Mouse (Mus musculus): ENCODE measurements at regions not wholly inside any gene's neighbourhood (a gene's known extent, or its start where the extent isn't known, plus 50 kb on each side); places are given as distances from the start of the nearest gene placed in this dataset.

DNA sequence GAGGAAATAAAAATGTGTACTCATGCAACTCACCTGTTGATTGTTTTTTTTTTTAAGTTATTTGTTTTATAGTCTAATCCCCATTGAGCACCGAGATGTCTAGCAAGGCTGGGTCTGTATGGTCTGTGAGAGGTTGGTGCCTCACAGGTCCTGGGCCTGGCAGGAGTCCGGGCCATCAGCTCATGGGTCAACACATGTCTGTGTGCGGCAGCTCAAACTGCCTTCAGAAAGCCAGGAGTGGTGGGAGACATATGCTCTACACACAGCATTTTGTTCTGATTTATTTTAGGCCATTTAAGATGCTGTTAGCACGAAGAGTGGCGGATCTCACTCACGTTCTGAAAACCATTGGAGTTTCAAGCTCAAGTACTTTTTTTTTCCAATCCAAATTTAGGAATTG lies 74.6 kb upstream of the Wnt7b start:
- no peak for ATAC-seq (ENCODE audit: insufficient number of reproducible peaks, insufficient read depth, low FRiP score, low read depth)
- Histone ChIP-seq H3K27ac (ENCODE audit: low read length) (no peak overlapping the region), H3K27me3 (ENCODE audit: control insufficient read depth, insufficient read depth, low read length) (0 out of 2 replicates have a peak, but pooled peaks cover 9% of the 10 kb centered on the region), H3K9ac (replicated peaks; ENCODE audit: low read depth, low read length) (no peak overlapping the region), H3K4me2 (replicated peaks; ENCODE audit: low read depth, low read length) (no peak overlapping the region), H3K9me3 (ENCODE audit: control insufficient read depth, low read depth, low read length) (no peaks in the 10 kb centered on the region), H3K4me1 (ENCODE audit: control insufficient read depth, insufficient read depth, low read length) (peaks cover 22% of the 10 kb centered on the region), H3K4me3 (ENCODE audit: low read depth, low read length) (no peak overlapping the region), H3K36me3 (ENCODE audit: control insufficient read depth, insufficient read depth, low read length) (no peaks in the 10 kb centered on the region; the same call in 1 of the 2 replicates)
- 79% methylated on average over 6 of the region's 6 CpGs for WGBS

DNA sequence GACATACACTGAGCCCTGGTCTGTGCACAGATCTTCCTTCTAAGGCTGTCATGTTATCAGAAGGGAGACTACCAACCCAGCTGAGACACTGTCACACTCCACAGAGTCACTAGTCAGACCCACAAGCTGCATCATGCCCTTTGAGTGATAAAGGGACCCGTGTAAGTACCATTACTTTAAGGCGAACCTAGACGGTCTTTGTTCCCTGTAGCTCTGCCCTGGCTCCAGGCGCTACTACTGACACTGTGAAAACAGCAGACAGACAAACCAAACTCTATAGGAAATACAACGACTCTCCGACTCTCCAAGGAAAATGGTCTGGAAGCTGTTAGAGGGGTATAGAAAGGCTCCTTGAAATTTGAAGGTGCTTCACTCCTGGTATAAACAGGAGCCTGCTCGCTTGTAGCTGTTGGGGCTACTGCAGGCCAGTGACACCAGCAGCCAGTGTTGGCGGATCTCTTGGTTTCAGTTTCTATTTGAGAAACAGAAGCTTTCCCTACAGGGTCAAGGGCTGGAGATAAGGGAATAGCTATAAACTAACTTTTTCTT lies 75.2 kb upstream of the Wnt7b start:
- no peak overlapping the region for H3K4me3 ChIP-seq (ENCODE audit: low read depth, low read length)
- no peak overlapping the region for H3K27ac ChIP-seq (ENCODE audit: low read length)
- 0 out of 2 replicates have a peak, but pooled peaks cover 9% of the 10 kb centered on the region for H3K27me3 ChIP-seq (ENCODE audit: control insufficient read depth, insufficient read depth, low read length)
- 64% methylated on average over 8 of the region's 8 CpGs for WGBS
- no peak for ATAC-seq (ENCODE audit: insufficient number of reproducible peaks, insufficient read depth, low FRiP score, low read depth)
- H3K4me2 ChIP-seq (replicated peaks; ENCODE audit: low read depth, low read length): no peak overlapping the region
- H3K9ac ChIP-seq (replicated peaks; ENCODE audit: low read depth, low read length): no peak overlapping the region
- H3K4me1 ChIP-seq (ENCODE audit: control insufficient read depth, insufficient read depth, low read length): peaks cover 19% of the 10 kb centered on the region
- no peaks in the 10 kb centered on the region; the same call in 1 of the 2 replicates for H3K36me3 ChIP-seq (ENCODE audit: control insufficient read depth, insufficient read depth, low read length)
- H3K9me3 ChIP-seq (ENCODE audit: control insufficient read depth, low read depth, low read length): no peaks in the 10 kb centered on the region

DNA sequence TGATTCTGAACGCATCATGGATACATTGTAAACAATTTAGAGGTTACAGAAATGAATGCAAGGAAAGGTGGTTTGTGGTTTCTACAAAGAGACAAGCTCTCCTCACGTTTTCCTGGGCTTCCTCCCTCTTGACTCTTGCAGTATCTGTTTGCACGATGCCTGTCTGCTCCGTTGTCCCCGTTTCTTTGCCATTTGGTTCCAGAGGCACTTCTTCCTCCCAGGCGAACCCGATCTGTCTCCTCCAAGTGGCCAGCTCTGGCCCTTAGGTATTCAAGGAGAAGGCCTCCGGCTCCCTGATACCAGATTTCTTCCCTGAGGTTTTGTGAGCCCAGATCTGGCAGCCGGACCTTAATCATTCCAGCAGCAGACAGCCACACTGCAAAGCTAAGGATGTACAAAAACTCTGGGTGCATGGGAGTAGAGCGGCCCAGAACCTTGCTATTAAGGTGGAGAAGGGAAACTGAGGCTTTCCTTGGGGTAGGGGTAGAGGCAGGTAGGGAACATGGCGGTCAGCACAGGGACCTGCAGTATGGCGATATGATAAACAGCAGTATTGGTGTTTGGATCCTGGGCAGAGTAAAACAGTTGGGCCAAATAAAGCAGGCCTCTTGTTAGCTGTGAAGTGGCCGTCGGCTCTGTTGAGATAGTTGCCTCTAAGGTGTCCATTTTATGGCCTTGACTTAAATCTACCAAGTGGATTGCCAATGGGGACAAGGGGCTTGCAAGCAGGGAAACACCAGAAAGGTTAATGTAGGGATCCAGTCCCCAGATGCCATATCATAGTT lies 76.0 kb upstream of the Wnt7b start:
- H3K9me3 ChIP-seq (ENCODE audit: control insufficient read depth, low read depth, low read length): no peaks in the 10 kb centered on the region
- no peak for ATAC-seq (ENCODE audit: insufficient number of reproducible peaks, insufficient read depth, low FRiP score, low read depth)
- H3K27me3 ChIP-seq (ENCODE audit: control insufficient read depth, insufficient read depth, low read length): 0 out of 2 replicates have a peak, but pooled peaks cover 9% of the 10 kb centered on the region
- no peak overlapping the region for H3K4me3 ChIP-seq (ENCODE audit: low read depth, low read length)
- no peak overlapping the region for H3K9ac ChIP-seq (replicated peaks; ENCODE audit: low read depth, low read length)
- no peak overlapping the region for H3K27ac ChIP-seq (ENCODE audit: low read length)
- no peaks in the 10 kb centered on the region; the same call in 1 of the 2 replicates for H3K36me3 ChIP-seq (ENCODE audit: control insufficient read depth, insufficient read depth, low read length)
- 81% methylated on average over 14 of the region's 14 CpGs for WGBS
- peaks cover 12% of the 10 kb centered on the region; the same call in 1 of the 2 replicates for H3K4me1 ChIP-seq (ENCODE audit: control insufficient read depth, insufficient read depth, low read length)
- H3K4me2 ChIP-seq (replicated peaks; ENCODE audit: low read depth, low read length): no peak overlapping the region

- no peak; the same call in 1 of the 2 replicates for ATAC-seq (ENCODE audit: insufficient number of reproducible peaks, insufficient read depth, low FRiP score, low read depth)
- Histone ChIP-seq H3K36me3 (ENCODE audit: control insufficient read depth, insufficient read depth, low read length) (no peaks in the 10 kb centered on the region; the same call in 1 of the 2 replicates), H3K4me2 (replicated peaks; ENCODE audit: low read depth, low read length) (no peak overlapping the region), H3K9ac (replicated peaks; ENCODE audit: low read depth, low read length) (no peak overlapping the region), H3K27ac (ENCODE audit: low read length) (no peak overlapping the region), H3K9me3 (ENCODE audit: control insufficient read depth, low read depth, low read length) (no peaks in the 10 kb centered on the region), H3K4me1 (ENCODE audit: control insufficient read depth, insufficient read depth, low read length) (no peaks in the 10 kb centered on the region; the same call in 1 of the 2 replicates), H3K27me3 (ENCODE audit: control insufficient read depth, insufficient read depth, low read length) (0 out of 2 replicates have a peak, but pooled peaks cover 9% of the 10 kb centered on the region), H3K4me3 (ENCODE audit: low read depth, low read length) (no peak overlapping the region)
- 20% methylated on average over 45 of the region's 45 CpGs for WGBS
Measured at GRCm38 (mm10) chr15:85660528-85661392, 74.0 kb upstream of the Ppara start.

- peaks cover 10% of the 10 kb centered on the region; the same call in 1 of the 2 replicates for H3K27me3 ChIP-seq (ENCODE audit: control insufficient read depth, insufficient read depth, low read length)
- H3K9ac ChIP-seq (replicated peaks; ENCODE audit: low read depth, low read length): no peak overlapping the region
- H3K4me1 ChIP-seq (ENCODE audit: control insufficient read depth, insufficient read depth, low read length): no peaks in the 10 kb centered on the region
- H3K27ac ChIP-seq (ENCODE audit: low read length): no peak overlapping the region
- no peak for ATAC-seq (ENCODE audit: insufficient number of reproducible peaks, insufficient read depth, low FRiP score, low read depth)
- no peak overlapping the region for H3K4me2 ChIP-seq (replicated peaks; ENCODE audit: low read depth, low read length)
- H3K9me3 ChIP-seq (ENCODE audit: control insufficient read depth, low read depth, low read length): no peaks in the 10 kb centered on the region
- WGBS: 82% methylated on average over 2 of the region's 2 CpGs
- no peak overlapping the region for H3K4me3 ChIP-seq (ENCODE audit: low read depth, low read length)
- H3K36me3 ChIP-seq (ENCODE audit: control insufficient read depth, insufficient read depth, low read length): no peaks in the 10 kb centered on the region; the same call in 1 of the 2 replicates
Measured at GRCm38 (mm10) chr15:85661393-85661690, 73.4 kb upstream of the Ppara start.

DNA sequence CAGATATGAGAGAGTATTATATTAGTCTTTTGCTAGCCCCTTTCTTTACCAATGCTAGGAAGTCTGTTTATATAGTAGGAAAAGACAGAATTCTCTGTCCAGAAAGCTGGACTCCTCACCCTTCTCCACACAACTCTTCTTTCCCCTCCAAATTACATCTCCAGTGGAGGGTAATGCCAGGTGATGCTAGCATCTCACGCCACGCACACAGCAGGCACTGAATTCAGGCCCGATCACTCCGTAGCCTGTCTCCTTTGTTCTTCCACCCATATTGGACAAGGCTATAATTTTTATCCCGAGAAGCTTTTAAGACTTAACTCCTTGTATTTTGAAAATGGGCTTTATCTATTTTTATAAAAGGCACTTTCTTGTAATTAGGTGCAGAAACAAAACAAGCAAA lies 73.0 kb upstream of the Ppara start:
- no peak overlapping the region for H3K9ac ChIP-seq (replicated peaks; ENCODE audit: low read depth, low read length)
- H3K27me3 ChIP-seq (ENCODE audit: control insufficient read depth, insufficient read depth, low read length): peaks cover 14% of the 10 kb centered on the region; the same call in 1 of the 2 replicates
- no peak overlapping the region for H3K4me3 ChIP-seq (ENCODE audit: low read depth, low read length)
- H3K27ac ChIP-seq (ENCODE audit: low read length): no peak overlapping the region
- no peaks in the 10 kb centered on the region; the same call in 1 of the 2 replicates for H3K36me3 ChIP-seq (ENCODE audit: control insufficient read depth, insufficient read depth, low read length)
- H3K4me1 ChIP-seq (ENCODE audit: control insufficient read depth, insufficient read depth, low read length): no peaks in the 10 kb centered on the region
- WGBS: 95% methylated on average over 5 of the region's 5 CpGs
- no peaks in the 10 kb centered on the region for H3K9me3 ChIP-seq (ENCODE audit: control insufficient read depth, low read depth, low read length)
- no peak overlapping the region for H3K4me2 ChIP-seq (replicated peaks; ENCODE audit: low read depth, low read length)
- ATAC-seq (ENCODE audit: insufficient number of reproducible peaks, insufficient read depth, low FRiP score, low read depth): no peak

DNA sequence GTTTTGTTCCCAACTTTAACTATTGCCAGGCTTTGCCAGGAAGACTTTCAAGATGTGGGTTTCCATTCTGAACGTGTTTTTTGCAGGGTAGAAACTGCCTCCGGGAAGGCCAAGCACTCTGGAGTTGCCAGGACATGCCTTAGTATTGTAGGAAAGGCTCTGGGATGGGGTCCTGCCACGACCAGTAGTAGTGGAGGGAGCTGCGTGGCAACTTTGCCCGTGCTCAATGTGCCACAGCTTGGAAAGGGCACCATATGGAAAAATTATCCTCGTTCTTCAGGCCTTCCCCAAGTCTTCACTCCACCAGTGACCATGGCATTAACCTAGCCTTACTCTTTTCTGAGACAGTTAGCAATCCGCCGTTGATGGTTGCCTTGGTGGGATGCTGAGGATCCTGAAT lies 72.5 kb upstream of the Ppara start:
- no peaks in the 10 kb centered on the region; the same call in 1 of the 2 replicates for H3K36me3 ChIP-seq (ENCODE audit: control insufficient read depth, insufficient read depth, low read length)
- ATAC-seq (ENCODE audit: insufficient number of reproducible peaks, insufficient read depth, low FRiP score, low read depth): no peak
- H3K27ac ChIP-seq (ENCODE audit: low read length): no peak overlapping the region
- no peaks in the 10 kb centered on the region for H3K4me1 ChIP-seq (ENCODE audit: control insufficient read depth, insufficient read depth, low read length)
- peaks cover 14% of the 10 kb centered on the region; the same call in 1 of the 2 replicates for H3K27me3 ChIP-seq (ENCODE audit: control insufficient read depth, insufficient read depth, low read length)
- no peak overlapping the region for H3K9ac ChIP-seq (replicated peaks; ENCODE audit: low read depth, low read length)
- 87% methylated on average over 8 of the region's 8 CpGs for WGBS
- no peak overlapping the region for H3K4me2 ChIP-seq (replicated peaks; ENCODE audit: low read depth, low read length)
- H3K9me3 ChIP-seq (ENCODE audit: control insufficient read depth, low read depth, low read length): no peaks in the 10 kb centered on the region
- no peak overlapping the region for H3K4me3 ChIP-seq (ENCODE audit: low read depth, low read length)

DNA sequence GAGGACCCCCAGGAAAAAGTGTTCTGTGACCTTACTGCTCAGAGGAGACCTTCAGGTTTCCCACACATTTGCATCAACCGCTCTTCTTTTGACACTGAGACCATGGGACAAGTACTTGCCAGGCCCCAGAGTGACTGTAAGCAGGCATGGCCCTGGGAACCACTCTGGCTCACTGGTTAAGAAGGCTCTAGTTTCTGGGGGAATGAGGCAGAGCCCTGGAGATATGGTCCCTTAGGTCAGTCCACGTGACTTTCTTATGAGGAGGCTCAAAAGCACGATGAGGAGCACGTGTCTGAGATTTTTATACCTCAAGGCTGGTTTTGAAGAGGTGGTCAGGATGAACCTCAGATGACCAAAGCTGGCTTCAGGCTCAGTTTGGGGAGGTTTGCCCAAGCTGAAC lies 72.1 kb upstream of the Ppara start:
- no peaks in the 10 kb centered on the region for H3K4me1 ChIP-seq (ENCODE audit: control insufficient read depth, insufficient read depth, low read length)
- 81% methylated on average over 4 of the region's 4 CpGs for WGBS
- H3K27me3 ChIP-seq (ENCODE audit: control insufficient read depth, insufficient read depth, low read length): peaks cover 14% of the 10 kb centered on the region; the same call in 1 of the 2 replicates
- H3K4me3 ChIP-seq (ENCODE audit: low read depth, low read length): no peak overlapping the region
- no peak for ATAC-seq (ENCODE audit: insufficient number of reproducible peaks, insufficient read depth, low FRiP score, low read depth)
- H3K9ac ChIP-seq (replicated peaks; ENCODE audit: low read depth, low read length): no peak overlapping the region
- H3K9me3 ChIP-seq (ENCODE audit: control insufficient read depth, low read depth, low read length): no peaks in the 10 kb centered on the region
- H3K36me3 ChIP-seq (ENCODE audit: control insufficient read depth, insufficient read depth, low read length): no peaks in the 10 kb centered on the region; the same call in 1 of the 2 replicates
- no peak overlapping the region for H3K27ac ChIP-seq (ENCODE audit: low read length)
- no peak overlapping the region for H3K4me2 ChIP-seq (replicated peaks; ENCODE audit: low read depth, low read length)
